Mouse (Mus musculus) forebrain, embryonic 11.5 days (tissue): ENCODE measurements at regions not wholly inside any gene's neighbourhood (a gene's known extent, or its start where the extent isn't known, plus 50 kb on each side); places are given as distances from the start of the nearest gene placed in this dataset.

Experiments
- ATAC-seq: fragments of 200-750 bp; cut with Nextera tagmentation; replicated peaks from 2 replicates; pipeline ENCODE4 v1.8.0; 2017; ENCODE audit warnings: moderate TSS enrichment; ENCODE audit not compliant: low FRiP score
- DNase-seq: peaks from one replicate; pipeline ENCODE4 v3.0.0-alpha.2; 2017; ENCODE audit warnings: low spot score
- H3K27ac ChIP-seq: fragments of 300-500 bp; sonication (generic); 2 replicates; pipeline ENCODE4 v1.5.1; 2014; ENCODE audit warnings: low read depth, low read length
- H3K27me3 ChIP-seq: fragments of 300-500 bp; sonication (generic); 2 replicates; pipeline ENCODE4 v1.6.1; 2014; ENCODE audit warnings: mild to moderate bottlenecking, low read length, mixed read lengths; ENCODE audit not compliant: control insufficient read depth, insufficient read depth
- H3K36me3 ChIP-seq: fragments of 300-500 bp; sonication (generic); 2 replicates; pipeline ENCODE4 v1.6.1; 2014; ENCODE audit warnings: mild to moderate bottlenecking, low read length, moderate library complexity, mixed read lengths; ENCODE audit not compliant: control insufficient read depth, insufficient read depth
- H3K4me1 ChIP-seq: fragments of 300-500 bp; sonication (generic); replicated peaks from 2 replicates; pipeline ENCODE4 v1.6.1; 2014; ENCODE audit warnings: low read length, mixed read lengths; ENCODE audit not compliant: control insufficient read depth, insufficient read depth
- H3K4me2 ChIP-seq: fragments of 300-500 bp; sonication (generic); 2 replicates; pipeline ENCODE4 v1.6.1; 2014; ENCODE audit warnings: low read depth, mild to moderate bottlenecking, low read length, moderate library complexity, mixed read lengths; ENCODE audit not compliant: severe bottlenecking
- H3K4me3 ChIP-seq: fragments of 300-500 bp; sonication (generic); 2 replicates; pipeline ENCODE4 v1.5.1; 2014; ENCODE audit warnings: low read depth, low read length
- H3K9ac ChIP-seq: fragments of 300-500 bp; sonication (generic); 2 replicates; pipeline ENCODE4 v1.6.1; 2014; ENCODE audit warnings: low read length
- H3K9me3 ChIP-seq: fragments of 300-500 bp; sonication (generic); 2 replicates; pipeline ENCODE4 v1.6.1; 2016; ENCODE audit warnings: low read length, mixed read lengths; ENCODE audit not compliant: control insufficient read depth
- WGBS: fragments of 180-500 bp; shearing (Covaris S2); extraction: QIAGEN DNeasy Blood & Tissue Kit; methylation state at CpG from one replicate; pipeline ENCODE4 v1.1.7; 2014; 5-methylcytosine and 5-hydroxymethylcytosine counted together

- no peak for ATAC-seq
- Histone ChIP-seq H3K4me1 (no peaks in the 10 kb centered on the region), H3K4me3 (no peak overlapping the region), H3K4me2 (no peak overlapping the region), H3K9ac (no peak overlapping the region), H3K27ac (no peak overlapping the region), H3K27me3 (no peaks in the 10 kb centered on the region), H3K9me3 (no peaks in the 10 kb centered on the region), H3K36me3 (no peaks in the 10 kb centered on the region)
- 91% methylated on average over 7 of the region's 7 CpGs for WGBS
- DNase-seq: no peak
Observed at GRCm38 (mm10) chr10:117947911-117948310, 102.1 kb upstream of the Rap1b start.

GRCm38 (mm10) chr10:117952116-117953025 is 106.5 kb upstream of the Rap1b start:
- H3K4me3 ChIP-seq: no peak overlapping the region
- H3K9ac ChIP-seq: no peak overlapping the region
- H3K27ac ChIP-seq: no peak overlapping the region
- DNase-seq (no peak), ATAC-seq (no peak)
- H3K4me2 ChIP-seq: no peak overlapping the region
- H3K4me1 ChIP-seq: no peaks in the 10 kb centered on the region
- no peaks in the 10 kb centered on the region for H3K9me3 ChIP-seq
- WGBS: 80% methylated on average over 26 of the region's 26 CpGs
- H3K36me3 ChIP-seq: no peaks in the 10 kb centered on the region
- no peaks in the 10 kb centered on the region for H3K27me3 ChIP-seq

GRCm38 (mm10) chr10:117953026-117953711 is 107.3 kb upstream of the Rap1b start:
- Histone ChIP-seq H3K4me1 (no peaks in the 10 kb centered on the region), H3K27ac (no peak overlapping the region), H3K9me3 (no peaks in the 10 kb centered on the region), H3K4me2 (no peak overlapping the region), H3K9ac (no peak overlapping the region), H3K36me3 (no peaks in the 10 kb centered on the region), H3K4me3 (no peak overlapping the region), H3K27me3 (no peaks in the 10 kb centered on the region)
- no peak for DNase-seq
- 32% methylated on average over 12 of the region's 12 CpGs for WGBS
- ATAC-seq: no peak

GRCm38 (mm10) chr10:117956174-117956950 is 110.5 kb upstream of the Rap1b start:
- DNase-seq: no peak
- H3K4me3 ChIP-seq: no peak overlapping the region
- no peak overlapping the region for H3K27ac ChIP-seq
- no peak for ATAC-seq
- WGBS: 84% methylated on average over 17 of the region's 17 CpGs
- H3K9me3 ChIP-seq: no peaks in the 10 kb centered on the region
- no peak overlapping the region for H3K4me2 ChIP-seq
- H3K27me3 ChIP-seq: no peaks in the 10 kb centered on the region
- no peaks in the 10 kb centered on the region for H3K36me3 ChIP-seq
- H3K9ac ChIP-seq: no peak overlapping the region
- no peaks in the 10 kb centered on the region for H3K4me1 ChIP-seq

GRCm38 (mm10) chr10:117974706-117975105 is 128.9 kb upstream of the Rap1b start:
- Histone ChIP-seq H3K9ac (no peak overlapping the region), H3K27ac (no peak overlapping the region), H3K4me2 (no peak overlapping the region), H3K9me3 (no peaks in the 10 kb centered on the region), H3K4me3 (no peak overlapping the region), H3K4me1 (no peaks in the 10 kb centered on the region), H3K27me3 (no peaks in the 10 kb centered on the region), H3K36me3 (no peaks in the 10 kb centered on the region)
- 76% methylated on average over 6 of the region's 6 CpGs for WGBS
- no peak for DNase-seq
- ATAC-seq: no peak

- H3K4me2 ChIP-seq: no peak overlapping the region
- no peak overlapping the region for H3K4me3 ChIP-seq
- no peaks in the 10 kb centered on the region for H3K27me3 ChIP-seq
- no peak overlapping the region for H3K27ac ChIP-seq
- H3K4me1 ChIP-seq: no peaks in the 10 kb centered on the region
- H3K9ac ChIP-seq: no peak overlapping the region
- 95% methylated on average over 1 of the region's 1 CpGs for WGBS
- no peak for DNase-seq
- no peaks in the 10 kb centered on the region for H3K36me3 ChIP-seq
- no peak for ATAC-seq
- H3K9me3 ChIP-seq: no peaks in the 10 kb centered on the region
Observed at GRCm38 (mm10) chr10:117975467-117975866, 129.6 kb upstream of the Rap1b start.

GRCm38 (mm10) chr10:117979091-117979490 is 133.3 kb upstream of the Rap1b start:
- Histone ChIP-seq H3K27me3 (no peaks in the 10 kb centered on the region), H3K9ac (no peak overlapping the region), H3K27ac (no peak overlapping the region), H3K9me3 (no peaks in the 10 kb centered on the region), H3K4me1 (no peaks in the 10 kb centered on the region), H3K4me2 (no peak overlapping the region), H3K4me3 (no peak overlapping the region), H3K36me3 (no peaks in the 10 kb centered on the region)
- ATAC-seq (no peak), DNase-seq (no peak)
- 89% methylated on average over 4 of the region's 4 CpGs for WGBS

GRCm38 (mm10) chr10:117982611-117983210 is 136.9 kb upstream of the Rap1b start:
- DNase-seq (no peak), ATAC-seq (peak; percentile 58)
- Histone ChIP-seq H3K27me3 (no peaks in the 10 kb centered on the region), H3K9ac (no peak overlapping the region), H3K9me3 (no peaks in the 10 kb centered on the region), H3K4me3 (no peak overlapping the region), H3K27ac (no peak overlapping the region), H3K4me1 (no peaks in the 10 kb centered on the region), H3K4me2 (no peak overlapping the region), H3K36me3 (no peaks in the 10 kb centered on the region)
- 46% methylated on average over 8 of the region's 8 CpGs for WGBS
